Mouse (Mus musculus) thymus, adult 2 months (tissue): ENCODE results near the gene Nvl. TPM values are rescaled to one million over a fixed set of nuclear protein-coding genes. Genes with fewer than 3 reads are reported as not detected.

Experiments
- DNase-seq: peaks from one replicate; pipeline ENCODE4 v3.0.0; 2021
- H3K27ac ChIP-seq: fragments of 200-500 bp; 2 replicates; pipeline ENCODE4 v1.5.1; 2012; ENCODE audit warnings: low read length, control low read depth; ENCODE audit not compliant: control insufficient read depth, insufficient read depth
- H3K27me3 ChIP-seq: fragments of 200-500 bp; 2 replicates; pipeline ENCODE4 v1.6.1; 2012; ENCODE audit warnings: mild to moderate bottlenecking, low read length, moderate library complexity, mixed read lengths; ENCODE audit not compliant: control insufficient read depth, insufficient read depth
- H3K36me3 ChIP-seq: fragments of 200-500 bp; 2 replicates; pipeline ENCODE4 v1.6.1; 2012; ENCODE audit warnings: mild to moderate bottlenecking, low read length, moderate library complexity; ENCODE audit not compliant: control insufficient read depth, insufficient read depth
- H3K4me1 ChIP-seq: fragments of 200-500 bp; replicated peaks from 2 replicates; pipeline ENCODE4 v1.6.1; 2012; ENCODE audit warnings: low read length; ENCODE audit not compliant: control insufficient read depth, insufficient read depth
- H3K4me3 ChIP-seq: fragments of 200-500 bp; 2 replicates; pipeline ENCODE4 v1.5.1; 2012; ENCODE audit warnings: mild to moderate bottlenecking, low read length, control low read depth, moderate library complexity; ENCODE audit not compliant: control insufficient read depth, insufficient read depth
- CTCF ChIP-seq: fragments of 200-500 bp; IDR thresholded peaks from 2 replicates; pipeline ENCODE4 v1.5.1; 2012; ENCODE audit warnings: mild to moderate bottlenecking, control low read depth, low read length, moderate library complexity, borderline replicate concordance; ENCODE audit not compliant: control insufficient read depth, poor library complexity, insufficient read depth; ENCODE audit errors: extremely low read depth
- POLR2A ChIP-seq: fragments of 200-500 bp; IDR thresholded peaks from 2 replicates; pipeline ENCODE4 v1.6.1; 2012; ENCODE audit warnings: mild to moderate bottlenecking, low read length, control low read depth, moderate library complexity; ENCODE audit not compliant: control insufficient read depth, poor library complexity, insufficient read depth; ENCODE audit errors: extremely low read depth
- WGBS: fragments of 180-500 bp; shearing (Covaris S2); methylation state at CpG from one replicate; pipeline ENCODE4 v1.1.7; 2018; 5-methylcytosine and 5-hydroxymethylcytosine counted together
- polyA plus RNA-seq: library from polyadenylated mRNA; depleted of rRNA; stranded (reverse); fragments of >200 nt; gene quantifications from 2 replicates; pipeline ENCODE4 v1.2.3, GENCODE M21; 2012; rRNA removed

Gene Nvl
- polyA plus RNA-seq, 1 experiment = 24.5 TPM

DNA sequence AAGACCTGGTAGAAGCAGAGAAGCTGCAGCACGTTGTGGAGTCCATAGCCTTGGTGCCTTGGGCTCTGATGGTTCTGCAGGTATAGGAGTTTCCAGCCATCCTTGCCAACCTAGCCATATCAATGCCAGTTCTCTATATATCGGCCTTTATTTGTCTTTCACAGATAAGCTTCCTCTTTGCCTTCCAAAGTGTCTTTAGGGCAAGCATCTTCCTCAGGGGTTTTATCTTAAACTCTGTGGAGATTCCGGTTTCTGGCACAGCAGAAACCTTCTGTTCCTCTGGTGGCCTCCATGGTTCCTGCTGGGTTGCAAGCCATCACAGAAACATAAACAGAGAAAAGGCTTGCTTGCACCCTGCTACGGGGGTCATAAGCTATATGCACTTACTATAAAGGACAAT, 91.1 kb downstream of the Nvl start:
- no peak for TF ChIP-seq CTCF
- no peak for TF ChIP-seq POLR2A
- no peak overlapping the region for H3K4me3 ChIP-seq
- no peaks in the 10 kb centered on the region for H3K4me1 ChIP-seq
- no peaks in the 10 kb centered on the region for H3K36me3 ChIP-seq
- no peak for DNase-seq
- WGBS = 79% methylated on average over 4 of the region's 4 CpGs
- H3K27me3 ChIP-seq = no peaks in the 10 kb centered on the region
- H3K27ac ChIP-seq = no peak overlapping the region

DNA sequence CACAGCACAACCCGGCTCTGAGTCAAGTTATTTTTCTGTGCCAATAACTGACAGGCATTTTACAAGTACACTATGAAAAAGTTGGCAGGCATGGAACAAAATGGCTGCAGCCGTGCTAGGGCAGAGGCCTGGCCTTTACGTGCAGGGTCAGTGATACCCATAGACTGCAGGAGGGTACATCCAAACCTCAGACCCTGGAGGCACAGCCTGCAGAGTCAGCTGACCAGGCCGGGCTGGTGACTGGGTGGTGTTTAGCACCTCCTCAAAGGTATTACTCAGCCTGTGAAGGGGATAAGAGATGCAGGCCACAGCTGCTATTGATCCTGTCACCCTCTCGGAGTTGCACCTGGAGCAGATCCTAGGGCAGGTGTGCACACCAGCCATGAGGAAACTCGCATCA, 93.1 kb downstream of the Nvl start, which contains the start of gene 9130409I23Rik:
Gene 9130409I23Rik, plus strand, starts transcription at position 301 of the 400 bp plus-strand sequence.
- H3K27me3 ChIP-seq = no peaks in the 10 kb centered on the region
- no peak for DNase-seq
- H3K4me3 ChIP-seq = no peak within 1 kb of the TSS
- no peak within 1 kb of the TSS for H3K27ac ChIP-seq
- WGBS = 92% methylated on average over 6 of the region's 6 CpGs
- no peaks in the 10 kb centered on the region for H3K4me1 ChIP-seq
- no peak for TF ChIP-seq POLR2A
- TF ChIP-seq CTCF = no peak
- no peaks in the 10 kb centered on the region for H3K36me3 ChIP-seq

DNA sequence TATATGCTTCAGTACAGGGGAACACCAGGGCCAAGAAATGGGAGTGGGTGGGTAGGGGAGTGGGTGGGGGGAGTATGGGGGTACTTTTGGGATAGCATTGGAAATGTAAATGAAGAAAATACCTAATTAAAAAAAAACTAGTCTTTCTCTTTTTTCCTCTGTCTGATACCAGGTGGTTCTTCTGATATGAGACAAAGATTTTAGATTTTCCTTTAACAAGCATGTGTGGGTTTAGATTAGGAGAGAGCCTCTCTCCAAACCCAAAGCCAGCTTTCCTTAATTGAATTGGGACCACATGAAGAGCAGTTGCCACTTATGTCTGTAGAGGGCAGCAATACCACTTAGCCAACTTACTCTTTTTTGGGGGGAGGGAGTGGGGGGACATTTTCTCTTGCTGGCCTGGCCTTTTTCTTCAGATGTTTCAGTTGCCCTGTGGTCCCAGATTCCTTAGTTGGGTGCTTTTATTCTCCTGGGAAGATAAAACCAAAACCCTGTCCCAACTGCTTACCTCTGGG, 94.6 kb downstream of the Nvl start:
- TF ChIP-seq CTCF (no peak), POLR2A (no peak)
- Histone ChIP-seq H3K4me1 (no peaks in the 10 kb centered on the region), H3K4me3 (no peak overlapping the region), H3K36me3 (no peaks in the 10 kb centered on the region), H3K27ac (no peak overlapping the region), H3K27me3 (no peaks in the 10 kb centered on the region)
- no peak for DNase-seq

DNA sequence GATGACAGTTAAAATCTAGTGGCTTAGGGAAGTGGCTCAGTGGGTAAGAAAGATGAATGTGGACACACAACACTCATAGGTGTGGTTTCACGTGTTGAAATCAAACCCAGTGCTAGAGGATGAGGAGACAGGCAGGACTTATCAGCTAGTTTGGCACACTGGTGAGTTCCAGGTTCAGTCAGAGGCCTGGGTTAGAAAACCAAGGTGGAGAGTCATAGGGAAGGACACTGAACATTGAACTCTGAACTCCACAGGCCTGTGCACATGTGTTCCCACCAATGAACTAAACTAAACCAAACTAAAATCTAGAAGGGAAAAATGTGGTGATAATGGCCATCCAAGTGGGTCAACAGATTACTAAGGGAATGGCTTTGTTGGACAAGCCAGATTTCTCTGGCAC, 96.5 kb downstream of the Nvl start:
- TF ChIP-seq CTCF (no peak), POLR2A (no peak)
- no peak overlapping the region for H3K4me3 ChIP-seq
- DNase-seq = no peak
- no peak overlapping the region for H3K27ac ChIP-seq
- 24% methylated on average over 1 of the region's 1 CpGs for WGBS
- no peaks in the 10 kb centered on the region for H3K36me3 ChIP-seq
- no peaks in the 10 kb centered on the region for H3K4me1 ChIP-seq
- no peaks in the 10 kb centered on the region for H3K27me3 ChIP-seq

DNA sequence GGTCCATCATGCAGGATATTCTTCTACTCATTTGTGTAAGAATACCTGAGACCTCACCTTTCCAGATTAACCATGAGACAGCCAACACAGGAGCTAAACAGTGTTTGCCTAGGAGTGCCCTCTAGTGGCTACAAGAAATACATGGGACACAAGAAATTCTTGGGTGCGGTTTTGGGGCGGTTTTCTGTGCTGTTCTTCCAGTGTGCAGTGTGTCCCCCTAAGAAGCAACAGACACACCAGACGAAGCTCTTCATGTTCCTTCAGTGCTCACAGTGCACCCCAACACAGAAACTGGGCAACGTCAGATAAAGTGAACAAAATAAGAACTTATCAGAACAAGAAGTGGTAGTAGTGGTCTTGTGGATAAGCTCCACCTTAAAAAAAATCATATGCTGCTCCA, 104.4 kb downstream of the Nvl start:
- H3K27ac ChIP-seq = no peak overlapping the region
- WGBS = 4% methylated on average over 4 of the region's 4 CpGs
- TF ChIP-seq CTCF (no peak), POLR2A (no peak)
- H3K4me3 ChIP-seq = no peak overlapping the region
- no peaks in the 10 kb centered on the region for H3K4me1 ChIP-seq
- peak; percentile 45 for DNase-seq
- H3K36me3 ChIP-seq = no peaks in the 10 kb centered on the region
- H3K27me3 ChIP-seq = no peaks in the 10 kb centered on the region

DNA sequence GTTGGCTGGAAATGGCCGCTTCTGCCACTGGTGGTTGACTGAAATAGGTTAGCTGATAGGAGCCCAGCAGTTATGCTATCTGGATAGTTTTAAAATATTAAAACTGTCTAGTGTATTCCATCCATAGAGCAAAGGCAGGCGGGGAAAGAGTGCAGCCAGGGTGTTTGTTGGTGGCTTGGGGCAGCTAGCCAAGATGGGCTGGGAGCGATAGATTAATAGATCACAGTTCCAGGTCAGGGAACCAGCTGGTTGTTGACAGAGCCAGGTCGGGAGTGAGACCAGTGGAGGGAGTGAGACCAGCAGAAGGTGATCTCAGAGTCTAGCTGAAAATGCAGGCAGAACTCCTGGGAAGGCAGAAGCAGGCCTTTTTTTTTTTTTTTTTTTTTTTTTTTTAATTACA, 106.4 kb downstream of the Nvl start:
- no peak overlapping the region for H3K4me3 ChIP-seq
- WGBS = 85% methylated on average over 4 of the region's 4 CpGs
- no peaks in the 10 kb centered on the region for H3K4me1 ChIP-seq
- no peak for DNase-seq
- H3K27me3 ChIP-seq = no peaks in the 10 kb centered on the region
- no peak for TF ChIP-seq POLR2A
- no peak for TF ChIP-seq CTCF
- no peak overlapping the region for H3K27ac ChIP-seq
- no peaks in the 10 kb centered on the region for H3K36me3 ChIP-seq

Other genes with a start within 250 kb of the Nvl start
- 101 and 106 TPM in 2 replicates for gene Pycr2, start 239.9 kb downstream of the Nvl start, polyA plus RNA-seq
- gene Lefty1, start 209.2 kb downstream of the Nvl start, polyA plus RNA-seq = 6.0 and 6.4 TPM in 2 replicates
- gene Tmem63a, start 201.9 kb downstream of the Nvl start, polyA plus RNA-seq = 47.3 and 49.3 TPM in 2 replicates
- 33.2 and 39.3 TPM in 2 replicates for gene Ephx1, start 123.3 kb downstream of the Nvl start, polyA plus RNA-seq
- gene 9130409I23Rik, start 93.0 kb downstream of the Nvl start, polyA plus RNA-seq = 0.06 and 0.09 TPM in 2 replicates
- 12.6 and 17.1 TPM in 2 replicates for gene Cnih4, start 489 bp upstream of the Nvl start, polyA plus RNA-seq
- gene Wdr26, start 67.8 kb upstream of the Nvl start, polyA plus RNA-seq = 62.4 and 74.9 TPM in 2 replicates
- gene Cnih3, start 208.4 kb upstream of the Nvl start, polyA plus RNA-seq = not detected in 2 replicates